Mouse (Mus musculus) cerebellum, postnatal 4 days (tissue): ENCODE data around the gene Tapbp.

ENCODE experiments used
- DNase-seq, 2 experiments: peaks; one replicate each; pipeline ENCODE4 v3.0.0; 2022; ENCODE audit warnings: low spot score in 2 of 2, mixed read lengths in 1 of 2

Gene Tapbp

GRCm38 (mm10) chr17:33920282-33921097, 4.8 kb downstream of the Tapbp start:
- peak; percentile 62 to 83 for DNase-seq

DNA sequence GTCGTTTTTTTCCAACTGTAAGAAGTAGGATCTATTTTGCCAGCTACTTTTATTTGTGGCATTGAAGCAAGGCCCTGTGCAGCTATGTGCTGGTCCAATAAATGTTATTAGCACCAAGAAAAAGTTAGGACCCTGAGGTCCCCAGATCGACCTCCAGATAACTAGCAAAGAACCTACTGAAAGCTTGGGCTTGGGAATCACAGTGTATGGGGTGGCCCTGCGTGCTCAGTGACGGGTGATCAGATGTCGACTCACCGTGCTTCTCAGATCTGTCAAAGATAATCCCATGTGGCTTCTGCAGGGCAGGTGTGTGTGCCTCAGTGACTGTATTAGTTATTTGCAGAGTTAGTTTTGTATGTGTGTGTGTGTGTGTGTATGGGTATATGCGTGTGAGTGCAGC, 5.7 kb downstream of the Tapbp start:
- no peak for DNase-seq

GRCm38 (mm10) chr17:33924577-33925283, 9.0 kb downstream of the Tapbp start:
- DNase-seq = peak in 1 of 2 experiments; percentile 54

- no peak for DNase-seq
These were observed 9.9 kb downstream of the Tapbp start for GRCm38 (mm10) chr17:33925406-33926116.

DNA sequence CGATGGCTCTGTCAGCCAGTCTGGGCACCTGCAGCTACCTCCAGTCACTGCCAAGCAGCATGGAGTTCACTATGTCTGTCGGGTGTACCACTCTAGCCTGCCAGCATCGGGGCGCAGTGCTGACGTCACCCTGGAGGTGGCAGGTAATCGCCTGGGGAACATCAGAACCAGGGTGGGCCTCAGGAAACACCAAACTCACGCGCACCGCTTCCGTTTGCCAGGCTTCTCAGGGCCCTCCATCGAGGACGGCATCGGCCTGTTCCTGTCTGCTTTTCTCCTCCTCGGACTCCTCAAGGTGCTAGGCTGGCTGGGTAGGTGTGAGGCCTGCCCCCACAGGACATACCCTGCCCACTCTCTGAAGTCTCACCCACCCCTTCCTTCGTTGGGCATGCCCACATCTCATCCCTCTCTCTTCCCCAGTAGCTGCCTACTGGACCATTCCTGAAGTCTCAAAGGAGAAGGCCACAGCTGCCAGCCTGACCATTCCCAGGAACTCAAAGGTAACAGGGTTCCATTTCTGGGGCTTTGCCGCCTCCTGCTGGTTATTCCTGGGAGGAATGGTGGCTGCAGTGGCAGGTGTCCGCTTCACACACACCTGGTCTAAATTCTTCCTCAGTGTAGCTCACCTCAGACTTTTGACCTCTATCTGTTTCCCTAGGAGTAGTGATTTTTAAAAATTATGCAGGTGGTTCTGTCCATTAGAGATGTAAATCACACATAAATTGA, 10.7 kb downstream of the Tapbp start:
- no peak for DNase-seq

- no peak for DNase-seq
These were observed 12.7 kb downstream of the Tapbp start for GRCm38 (mm10) chr17:33928251-33928947.

DNA sequence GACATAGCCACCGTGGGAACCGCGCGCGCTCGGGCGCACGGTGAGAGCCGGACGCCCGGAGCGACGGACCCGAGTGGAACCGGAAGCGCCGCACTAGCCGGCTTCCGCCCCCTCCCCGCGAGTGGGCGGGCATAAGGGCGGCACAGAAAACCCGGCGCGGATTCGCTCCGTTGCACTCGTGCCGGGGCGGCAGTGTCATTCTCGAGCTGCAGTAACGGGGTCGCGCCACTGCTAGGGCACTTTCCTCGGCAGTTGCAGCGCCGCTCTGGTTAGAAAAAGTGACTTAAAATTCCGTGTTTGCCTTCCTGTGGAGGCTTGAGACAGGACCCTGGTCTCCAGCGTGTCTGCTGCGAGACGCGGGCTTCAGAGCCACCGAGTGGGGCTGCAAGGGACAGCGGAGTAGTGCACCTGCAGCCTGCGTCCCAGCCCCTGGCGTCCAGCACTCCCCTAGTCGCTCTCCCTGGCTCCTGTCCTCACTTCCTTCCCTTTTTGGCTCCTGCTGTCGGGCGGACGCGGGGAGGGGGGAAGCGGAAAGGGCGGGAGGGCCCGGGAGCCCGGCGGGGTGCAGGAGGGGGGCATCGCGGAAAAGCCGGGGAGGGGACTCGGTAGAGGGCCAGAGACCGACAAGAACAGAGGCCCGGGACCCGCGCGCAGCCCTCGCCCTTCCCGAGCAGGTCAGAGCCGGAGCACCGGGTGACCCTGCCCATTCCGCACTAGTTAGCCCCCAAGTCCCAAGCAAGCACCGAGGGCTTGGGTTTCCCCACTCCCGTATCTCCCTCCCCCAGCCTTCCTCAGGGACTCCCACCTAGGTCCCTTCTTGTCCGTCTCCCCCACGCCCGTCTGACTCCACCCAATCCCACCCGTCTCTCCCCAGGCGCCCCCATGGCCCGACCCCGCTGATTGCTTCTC, 13.9 kb downstream of the Tapbp start, which contains the start of gene Rgl2:
TSS of gene Rgl2 (plus strand) at position 173 of the 909 bp plus-strand sequence.
- DNase-seq = peak; percentile 94 to 98

GRCm38 (mm10) chr17:33930280-33931158, 14.8 kb downstream of the Tapbp start:
- DNase-seq = peak in 1 of 2 experiments; percentile 40

GRCm38 (mm10) chr17:33931159-33931866, 15.6 kb downstream of the Tapbp start:
- DNase-seq = no peak

DNA sequence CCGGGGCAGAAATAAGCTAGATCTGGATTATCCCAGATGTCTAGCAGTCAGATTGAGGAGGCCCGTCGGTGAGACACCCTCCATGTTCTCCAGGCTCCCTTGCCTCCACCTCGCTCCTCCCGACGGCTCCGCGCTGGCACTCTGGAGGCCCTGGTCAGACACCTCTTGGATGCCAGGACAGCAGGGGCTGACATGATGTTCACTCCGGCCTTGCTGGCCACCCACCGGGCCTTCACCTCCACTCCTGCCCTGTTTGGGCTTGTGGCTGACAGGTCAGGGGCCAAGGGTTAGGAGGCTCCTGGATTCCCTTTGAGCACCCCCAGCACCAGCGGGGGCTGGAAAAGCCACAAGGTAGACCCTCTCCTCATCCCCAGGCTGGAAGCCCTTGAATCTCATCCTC, 16.2 kb downstream of the Tapbp start:
- DNase-seq = no peak

- DNase-seq = no peak
These were observed 16.7 kb downstream of the Tapbp start for GRCm38 (mm10) chr17:33932448-33932847.

- DNase-seq = no peak
These were observed 17.3 kb downstream of the Tapbp start for GRCm38 (mm10) chr17:33932970-33933369.

- no peak for DNase-seq
These were observed 19.8 kb downstream of the Tapbp start for GRCm38 (mm10) chr17:33935422-33936055.

GRCm38 (mm10) chr17:33936993-33937392, 21.3 kb downstream of the Tapbp start:
- no peak for DNase-seq

GRCm38 (mm10) chr17:33938783-33939182, 23.1 kb downstream of the Tapbp start:
- no peak for DNase-seq

GRCm38 (mm10) chr17:33940206-33940805, 24.6 kb downstream of the Tapbp start, which contains the start of the genes Pfdn6 and Wdr46:
TSS of gene Pfdn6 (minus strand) at chr17:33940343.
TSS of gene Wdr46 (plus strand) at chr17:33940660.
- peak; percentile 69 to 83 for DNase-seq

DNA sequence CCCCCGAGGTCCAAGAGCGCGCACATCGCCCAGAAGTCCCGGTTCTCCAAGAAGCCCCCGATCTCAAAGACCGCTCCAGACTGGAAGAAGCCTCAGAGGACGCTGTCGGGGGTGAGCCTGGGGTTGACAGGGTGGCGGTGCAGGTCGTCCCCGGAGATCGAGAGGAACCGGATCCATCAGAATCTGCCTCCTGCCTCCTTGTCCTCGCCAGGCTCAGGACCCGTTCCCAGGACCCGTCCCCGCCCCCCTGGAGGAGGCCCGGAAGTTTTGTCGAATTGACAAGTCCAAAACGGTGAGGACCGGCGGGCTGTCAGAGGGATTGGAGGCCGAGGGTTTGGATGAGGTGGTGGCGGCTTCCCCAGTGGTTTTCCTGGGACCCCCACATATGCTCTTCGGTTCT, 25.3 kb downstream of the Tapbp start:
- DNase-seq = no peak
